Mouse (Mus musculus) liver, adult 2 months (tissue): ENCODE measurements around the gene Syt13. TPM values are rescaled to one million over a fixed set of nuclear protein-coding genes. Genes with fewer than 3 reads are reported as not detected.

ENCODE experiments used
- DNase-seq: peaks from one replicate; pipeline ENCODE4 v3.0.0-alpha.2; 2011; ENCODE audit warnings: low read depth, low spot score; ENCODE audit errors: extremely low read depth
- H3K27ac ChIP-seq: fragments of 200-500 bp; replicated peaks from 2 replicates; pipeline ENCODE4 v1.5.1; 2012; ENCODE audit warnings: low read depth, mild to moderate bottlenecking, control low read depth, inconsistent platforms, low read length; ENCODE audit not compliant: insufficient read depth
- H3K27me3 ChIP-seq: fragments of 200-500 bp; 2 replicates; pipeline ENCODE4 v1.6.1; 2012; ENCODE audit warnings: mild to moderate bottlenecking, moderate library complexity, low read length, inconsistent platforms; ENCODE audit not compliant: control insufficient read depth, insufficient read depth
- H3K36me3 ChIP-seq: fragments of 200-500 bp; 2 replicates; pipeline ENCODE4 v1.6.1; 2012; ENCODE audit warnings: low read length, inconsistent platforms; ENCODE audit not compliant: control insufficient read depth, insufficient read depth
- H3K4me1 ChIP-seq: fragments of 200-500 bp; 2 replicates; pipeline ENCODE4 v1.6.1; 2011; ENCODE audit warnings: low read length; ENCODE audit not compliant: control insufficient read depth, insufficient read depth
- H3K4me3 ChIP-seq: fragments of 200-500 bp; 2 replicates; pipeline ENCODE4 v1.5.1; 2011; ENCODE audit warnings: low read depth, mild to moderate bottlenecking, control low read depth, low read length, moderate library complexity; ENCODE audit not compliant: insufficient read depth
- H3K79me2 ChIP-seq: fragments of 200-500 bp; 2 replicates; pipeline ENCODE4 v1.6.1; 2012; ENCODE audit warnings: inconsistent platforms, mild to moderate bottlenecking, low read length, moderate library complexity; ENCODE audit not compliant: control insufficient read depth, insufficient read depth
- H3K9ac ChIP-seq: fragments of 200-500 bp; 2 replicates; pipeline ENCODE4 v1.6.1; 2012; ENCODE audit warnings: low read depth, mild to moderate bottlenecking, control low read depth, inconsistent platforms, low read length
- CTCF ChIP-seq: fragments of 200-500 bp; IDR thresholded peaks from 2 replicates; pipeline ENCODE4 v1.5.1; 2011; ENCODE audit warnings: low read depth, low read length, control low read depth
- POLR2A ChIP-seq: fragments of 200-500 bp; IDR thresholded peaks from 2 replicates; pipeline ENCODE4 v1.6.1; 2011; ENCODE audit warnings: low read length, control low read depth; ENCODE audit not compliant: insufficient read depth; ENCODE audit errors: extremely low read depth
- WGBS: fragments of 180-500 bp; shearing (Covaris S2); methylation state at CpG from one replicate; pipeline ENCODE4 v1.1.7; 2018; 5-methylcytosine and 5-hydroxymethylcytosine counted together
- polyA plus RNA-seq: library from polyadenylated mRNA; depleted of rRNA; stranded (reverse); fragments of >200 nt; gene quantifications from 2 replicates; pipeline ENCODE4 v1.2.3, GENCODE M21; 2012; rRNA removed
- total RNA-seq: library from RNA; depleted of rRNA; stranded (reverse); fragments of >200 nt; gene quantifications from 2 replicates; pipeline ENCODE4 v1.2.3, GENCODE M21; 2014; rRNA removed

Gene Syt13
- total and polyA plus RNA-seq, 2 experiments, result not detected

GRCm38 (mm10) chr2:92987901-92988631, 73.2 kb downstream of the Syt13 start:
- no peaks in the 10 kb centered on the region for H3K27me3 ChIP-seq
- H3K27ac ChIP-seq, result peak overlapping the region; percentile 44
- H3K9ac ChIP-seq, result peak overlapping the region; percentile 33
- TF ChIP-seq POLR2A (no peak), CTCF (peak; percentile 14; the same call in 1 of the 2 replicates)
- H3K4me3 ChIP-seq, result peak overlapping the region; percentile 27
- H3K36me3 ChIP-seq, result no peaks in the 10 kb centered on the region
- DNase-seq, result peak; percentile 6
- no peaks in the 10 kb centered on the region for H3K79me2 ChIP-seq
- 47% methylated on average over 19 of the region's 19 CpGs for WGBS
- no peaks in the 10 kb centered on the region for H3K4me1 ChIP-seq

- Histone ChIP-seq H3K9ac (no peak overlapping the region), H3K27me3 (no peaks in the 10 kb centered on the region), H3K79me2 (no peaks in the 10 kb centered on the region), H3K4me3 (no peak overlapping the region), H3K27ac (no peak overlapping the region), H3K4me1 (no peaks in the 10 kb centered on the region), H3K36me3 (no peaks in the 10 kb centered on the region)
- DNase-seq, result no peak
- TF ChIP-seq POLR2A (no peak), CTCF (no peak)
- 80% methylated on average over 9 of the region's 9 CpGs for WGBS
These were observed 74.7 kb downstream of the Syt13 start for GRCm38 (mm10) chr2:92989593-92989992.

GRCm38 (mm10) chr2:92991976-92992375, 77.1 kb downstream of the Syt13 start:
- Histone ChIP-seq H3K4me1 (no peaks in the 10 kb centered on the region), H3K79me2 (no peaks in the 10 kb centered on the region), H3K36me3 (no peaks in the 10 kb centered on the region), H3K4me3 (no peak overlapping the region), H3K27me3 (no peaks in the 10 kb centered on the region), H3K9ac (no peak overlapping the region), H3K27ac (no peak overlapping the region)
- TF ChIP-seq CTCF (no peak), POLR2A (no peak)
- 91% methylated on average over 5 of the region's 5 CpGs for WGBS
- DNase-seq, result no peak

DNA sequence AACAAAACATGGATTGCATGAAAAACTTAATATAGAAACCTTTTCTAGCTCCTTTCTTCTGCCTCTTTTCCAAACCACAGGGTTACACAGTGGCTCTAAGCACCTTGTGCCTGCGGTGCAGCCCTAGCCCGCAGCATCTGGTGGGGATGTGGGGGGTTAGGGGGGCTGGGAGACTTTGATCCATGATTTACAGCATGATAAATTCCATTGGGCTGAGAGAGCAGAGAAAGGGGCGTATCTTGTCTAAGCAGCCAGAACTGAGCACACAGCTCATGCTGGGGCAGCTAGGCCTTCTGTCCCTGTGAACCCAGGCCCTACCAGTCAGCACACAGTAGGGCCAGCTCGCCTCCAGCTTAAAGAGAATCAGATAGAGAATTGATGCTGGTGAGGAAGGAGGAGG, 90.1 kb downstream of the Syt13 start:
- TF ChIP-seq CTCF, result no peak
- no peak for TF ChIP-seq POLR2A
- no peak overlapping the region for H3K4me3 ChIP-seq
- no peak overlapping the region for H3K9ac ChIP-seq
- WGBS, result 86% methylated on average over 4 of the region's 4 CpGs
- no peaks in the 10 kb centered on the region for H3K4me1 ChIP-seq
- no peaks in the 10 kb centered on the region for H3K36me3 ChIP-seq
- no peaks in the 10 kb centered on the region for H3K79me2 ChIP-seq
- H3K27me3 ChIP-seq, result no peaks in the 10 kb centered on the region
- no peak overlapping the region for H3K27ac ChIP-seq
- DNase-seq, result no peak

Other genes with a start within 250 kb of the Syt13 start
- gene Prdm11, start 131.1 kb downstream of the Syt13 start, total RNA-seq, result 0.46 and 0.54 TPM in 2 replicates
- 0.45 and 0.73 TPM in 2 replicates for gene Prdm11, start 131.1 kb downstream of the Syt13 start, polyA plus RNA-seq